ENCODE assay signal across 9 mouse cellular contexts in the genomic region with DNA sequence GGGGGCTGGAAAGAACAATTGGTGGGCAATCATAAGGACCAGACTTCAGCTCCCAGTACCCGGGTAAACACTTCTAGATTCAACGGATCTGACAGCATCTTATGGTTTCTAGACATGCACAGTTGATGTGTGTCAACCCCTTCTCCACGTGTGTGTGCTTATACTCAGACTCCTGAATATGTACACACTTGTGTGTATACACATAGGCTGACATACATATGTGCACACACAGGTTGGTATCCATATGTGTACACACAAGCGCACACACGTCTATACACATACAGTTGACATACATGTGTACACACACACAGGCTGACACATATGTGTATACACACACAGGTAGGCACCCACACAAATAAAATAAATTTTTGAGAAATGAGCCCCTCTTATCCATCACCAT.
"Had no signal": no experiment of that assay in that cellular context is flagged by ENCODE, and none has a peak within 500 bp of the region (broad histone marks: within the 10 kb centered on the region; RNA-seq: fewer than 3 reads in every experiment).

No protein-coding gene starts in this region.

- H3K4me3 ChIP-seq: layer of hippocampus, adult 2 months; limb, embryonic 12.5 days had no signal

- DNase-seq: kidney, adult 18-20 months; kidney, postnatal 10 days; kidney, postnatal 4 days; lung, adult 18-20 months; right cerebral cortex, postnatal 14 days; thymus, adult 18-20 months had no signal

- H3K4me2 ChIP-seq: limb, embryonic 12.5 days; midbrain, embryonic 11.5 days had no signal

- H3K27ac ChIP-seq: layer of hippocampus, adult 2 months; limb, embryonic 12.5 days had no signal

- H3K27me3 ChIP-seq: limb, embryonic 12.5 days had no signal

- H3K36me3 ChIP-seq: limb, embryonic 12.5 days had no signal

- H3K9me3 ChIP-seq: limb, embryonic 12.5 days had no signal

- H3K4me1 ChIP-seq: limb, embryonic 12.5 days had no signal

- H3K9ac ChIP-seq: limb, embryonic 12.5 days had no signal
